10 mouse cellular contexts compared by ENCODE assay signal in genomic region chr17:73770964-73771363, GRCm38 (mm10). TPM values are rescaled to one million over a fixed set of nuclear protein-coding genes. Genes with fewer than 3 reads are reported as not detected.
A peak's percentile ranks its signal among the peaks of the same experiment; 100 is the strongest.
DNase-seq lines count a peak whose midpoint lies in the region; ATAC-seq and TF ChIP-seq lines count a peak whose summit lies in the region.
"Had no signal": no experiment of that assay in that cellular context is flagged by ENCODE, and none has a peak within 500 bp of the region (broad histone marks: within the 10 kb centered on the region; RNA-seq: fewer than 3 reads in every experiment).

No protein-coding gene starts in this region.

- TF ChIP-seq CTCF in heart, adult 2 months (IDR thresholded peaks at IDR 0.05) = no peak

- TF ChIP-seq POLR2A in heart, adult 2 months (IDR thresholded peaks at IDR 0.05; ENCODE audit: insufficient read depth, low read depth, low read length) = no peak
- TF ChIP-seq POLR2A in limb, embryonic 14.5 days (IDR thresholded peaks at IDR 0.05; ENCODE audit: borderline replicate concordance, extremely low read depth, insufficient read depth, insufficient read length) = no peak

- TF ChIP-seq EP300 in heart, adult 2 months (IDR thresholded peaks at IDR 0.05; ENCODE audit: insufficient read depth, low read depth, low read length) = no peak

- peaks cover 9% of the 10 kb centered on the region for H3K4me1 ChIP-seq in heart, embryonic 12.5 days (replicated peaks)
- H3K4me1 ChIP-seq in heart, adult 2 months (ENCODE audit: control insufficient read depth, insufficient read depth, low read length) = no peaks in the 10 kb centered on the region
- 0 out of 2 replicates have a peak, but pooled peaks cover 3% of the 10 kb centered on the region for H3K4me1 ChIP-seq in hindbrain, embryonic 14.5 days (replicated peaks; ENCODE audit: control insufficient read depth, insufficient read depth, low read length)
- H3K4me1 ChIP-seq in limb, embryonic 14.5 days (ENCODE audit: control insufficient read depth, insufficient read depth, low read length) = no peaks in the 10 kb centered on the region
- H3K4me1 ChIP-seq in neural tube, embryonic 15.5 days = peaks cover 8% of the 10 kb centered on the region
- H3K4me1 ChIP-seq: embryonic facial prominence, embryonic 12.5 days had no signal

- H3K4me2 ChIP-seq in heart, embryonic 12.5 days = peak overlapping the region; percentile 38; the same call in 1 of the 2 replicates
- H3K4me2 ChIP-seq in hindbrain, embryonic 14.5 days (replicated peaks) = no peak overlapping the region
- no peak overlapping the region for H3K4me2 ChIP-seq in limb, embryonic 14.5 days (replicated peaks; ENCODE audit: low read depth, low read length, severe bottlenecking)
- peak overlapping the region; percentile 9; the same call in 1 of the 2 replicates for H3K4me2 ChIP-seq in neural tube, embryonic 15.5 days
- H3K4me2 ChIP-seq: embryonic facial prominence, embryonic 12.5 days had no signal

- intact Hi-C loops in heart, adult 2 months (cut with DNase I) = no loop called here

- no peak overlapping the region for H3K9ac ChIP-seq in heart, embryonic 12.5 days
- no peak overlapping the region for H3K9ac ChIP-seq in heart, adult 2 months (ENCODE audit: low read depth, low read length)
- no peak overlapping the region for H3K9ac ChIP-seq in hindbrain, embryonic 14.5 days
- H3K9ac ChIP-seq in limb, embryonic 14.5 days (ENCODE audit: low read depth, low read length, severe bottlenecking) = no peak overlapping the region
- H3K9ac ChIP-seq in neural tube, embryonic 15.5 days (replicated peaks) = no peak overlapping the region
- H3K9ac ChIP-seq: embryonic facial prominence, embryonic 12.5 days had no signal

- H3K27ac ChIP-seq in heart, embryonic 12.5 days (ENCODE audit: poor library complexity, severe bottlenecking) = no peak overlapping the region
- H3K27ac ChIP-seq in heart, adult 2 months = no peak overlapping the region
- peak overlapping the region; percentile 32; the same call in 1 of the 2 replicates for H3K27ac ChIP-seq in hindbrain, embryonic 14.5 days
- H3K27ac ChIP-seq in limb, embryonic 14.5 days (replicated peaks; ENCODE audit: low read depth, low read length) = no peak overlapping the region
- H3K27ac ChIP-seq in neural tube, embryonic 15.5 days (replicated peaks) = peak overlapping the region; percentile 58; the same call in 1 of the 2 replicates
- H3K27ac ChIP-seq: embryonic facial prominence, embryonic 12.5 days; macrophage had no signal

- WGBS in heart, embryonic 12.5 days = 13% methylated on average over 8 of the region's 8 CpGs
- WGBS in heart, adult 2 months = 3% methylated on average over 8 of the region's 8 CpGs
- 11% methylated on average over 8 of the region's 8 CpGs for WGBS in hindbrain, embryonic 14.5 days
- WGBS in limb, embryonic 14.5 days = 54% methylated on average over 8 of the region's 8 CpGs
- WGBS in neural tube, embryonic 15.5 days = 10% methylated on average over 8 of the region's 8 CpGs

- no peak overlapping the region for H3K4me3 ChIP-seq in heart, embryonic 12.5 days
- H3K4me3 ChIP-seq in heart, adult 2 months = no peak overlapping the region
- H3K4me3 ChIP-seq in hindbrain, embryonic 14.5 days (replicated peaks; ENCODE audit: low read length) = no peak overlapping the region
- H3K4me3 ChIP-seq in limb, embryonic 14.5 days (replicated peaks; ENCODE audit: low read length) = no peak overlapping the region
- no peak overlapping the region for H3K4me3 ChIP-seq in neural tube, embryonic 15.5 days (replicated peaks)
- H3K4me3 ChIP-seq: embryonic facial prominence, embryonic 12.5 days had no signal

- no peaks in the 10 kb centered on the region for H3K79me2 ChIP-seq in heart, adult 2 months (replicated peaks; ENCODE audit: control insufficient read depth, insufficient read depth, low read length)

- DNase-seq in heart, adult 2 months = no peak
- DNase-seq in embryo, embryonic 10 days (ENCODE audit: low spot score) = peak; percentile 66
- DNase-seq in hindbrain, embryonic 14.5 days (ENCODE audit: low spot score) = peak; percentile 53
- peak; percentile 48 for DNase-seq in limb, embryonic 14.5 days (ENCODE audit: low spot score)

- H3K36me3 ChIP-seq in heart, embryonic 12.5 days = no peaks in the 10 kb centered on the region
- no peaks in the 10 kb centered on the region for H3K36me3 ChIP-seq in heart, adult 2 months (ENCODE audit: control insufficient read depth, insufficient read depth, low read length)
- H3K36me3 ChIP-seq in hindbrain, embryonic 14.5 days (replicated peaks; ENCODE audit: control insufficient read depth, insufficient read depth) = no peaks in the 10 kb centered on the region
- no peaks in the 10 kb centered on the region for H3K36me3 ChIP-seq in limb, embryonic 14.5 days (ENCODE audit: control insufficient read depth, insufficient read depth, low read length)
- H3K36me3 ChIP-seq in neural tube, embryonic 15.5 days = no peaks in the 10 kb centered on the region
- H3K36me3 ChIP-seq: embryonic facial prominence, embryonic 12.5 days had no signal

- H3K9me3 ChIP-seq in heart, embryonic 12.5 days (replicated peaks) = no peaks in the 10 kb centered on the region
- H3K9me3 ChIP-seq in hindbrain, embryonic 14.5 days (ENCODE audit: control insufficient read depth, low read length) = no peaks in the 10 kb centered on the region
- no peaks in the 10 kb centered on the region for H3K9me3 ChIP-seq in limb, embryonic 14.5 days (ENCODE audit: control insufficient read depth, low read length)
- H3K9me3 ChIP-seq in neural tube, embryonic 15.5 days (replicated peaks) = no peaks in the 10 kb centered on the region
- H3K9me3 ChIP-seq: embryonic facial prominence, embryonic 12.5 days had no signal

- ATAC-seq in heart, embryonic 12.5 days (ENCODE audit: insufficient number of reproducible peaks, low FRiP score) = peak; percentile 66; the same call in 1 of the 2 replicates
- peak; percentile 89 for ATAC-seq in hindbrain, embryonic 14.5 days (ENCODE audit: low FRiP score)
- ATAC-seq in limb, embryonic 14.5 days (ENCODE audit: low FRiP score, low read depth) = peak; percentile 88
- ATAC-seq in neural tube, embryonic 15.5 days (ENCODE audit: low FRiP score) = peak; percentile 69
- ATAC-seq in activated CD4-positive, CD25-positive, alpha-beta regulatory T cell, adult 4 months = no peak
- no peak for ATAC-seq in CD4-positive, CD25-positive, alpha-beta regulatory T cell, adult 4 months

- no peaks in the 10 kb centered on the region; the same call in 1 of the 2 replicates for H3K27me3 ChIP-seq in heart, embryonic 12.5 days (replicated peaks)
- H3K27me3 ChIP-seq in heart, adult 2 months (ENCODE audit: control insufficient read depth, insufficient read depth, low read length) = no peaks in the 10 kb centered on the region
- H3K27me3 ChIP-seq in hindbrain, embryonic 14.5 days (ENCODE audit: control insufficient read depth, insufficient read depth, low read length) = no peaks in the 10 kb centered on the region
- H3K27me3 ChIP-seq in limb, embryonic 14.5 days (ENCODE audit: control insufficient read depth, insufficient read depth, low read length) = no peaks in the 10 kb centered on the region
- no peaks in the 10 kb centered on the region for H3K27me3 ChIP-seq in neural tube, embryonic 15.5 days (replicated peaks)
- H3K27me3 ChIP-seq: embryonic facial prominence, embryonic 12.5 days had no signal

RNA-seq across cellular contexts. Expression of gene Ehd3, which starts 33.0 kb away (rescaled TPM):
- polyA plus RNA-seq in heart, embryonic 12.5 days (2016; fragmentation: Nextera tagmentation; extraction: Ambion mirVana) = 2.6 and 4.5 TPM in 2 replicates
- total RNA-seq in heart, adult 2 months (2021) = 1 to 10 TPM; 2.9 to 3.4 TPM
- 3.2 and 3.5 TPM in 2 replicates for polyA plus RNA-seq in heart, adult 2 months (2012; rRNA removed)
- polyA plus RNA-seq in hindbrain, embryonic 14.5 days (2014; fragmentation: Nextera tagmentation; extraction: Ambion mirVana) = 20.0 and 21.4 TPM in 2 replicates
- polyA plus RNA-seq in limb, embryonic 14.5 days (2012; rRNA removed) = 4.6 and 4.8 TPM in 2 replicates
- 2.8 and 3.5 TPM in 2 replicates for polyA plus RNA-seq in limb, embryonic 14.5 days (2014; fragmentation: Nextera tagmentation; extraction: Ambion mirVana)
- polyA plus RNA-seq in neural tube, embryonic 15.5 days (2015; fragmentation: Nextera tagmentation; extraction: Ambion mirVana) = 24.4 and 24.5 TPM in 2 replicates
- 10 to 100 TPM; 41.0 to 58.1 TPM for polyA plus RNA-seq in activated CD4-positive, CD25-positive, alpha-beta regulatory T cell, adult 4 months (2017; shearing (Covaris generic))
- 10 to 100 TPM; 45.6 to 82.6 TPM for polyA plus RNA-seq in CD4-positive, CD25-positive, alpha-beta regulatory T cell, adult 4 months (2017; shearing (Covaris generic))

Comparison
In these comparisons a context has a peak if more than half of its experiments do, and no peak if none do; other contexts are left out.
1. ATAC-seq: peak in heart, embryonic 12.5 days (single experiment), hindbrain, embryonic 14.5 days (single experiment), limb, embryonic 14.5 days (single experiment) and neural tube, embryonic 15.5 days (single experiment); none in activated CD4-positive, CD25-positive, alpha-beta regulatory T cell, adult 4 months (single experiment) and CD4-positive, CD25-positive, alpha-beta regulatory T cell, adult 4 months (single experiment).
2. H3K27ac ChIP-seq: peak in hindbrain, embryonic 14.5 days (single experiment) and neural tube, embryonic 15.5 days (single experiment); none in heart, embryonic 12.5 days (single experiment), heart, adult 2 months (single experiment) and limb, embryonic 14.5 days (single experiment).
3. H3K4me2 ChIP-seq: peak in heart, embryonic 12.5 days (single experiment) and neural tube, embryonic 15.5 days (single experiment); none in hindbrain, embryonic 14.5 days (single experiment) and limb, embryonic 14.5 days (single experiment).
4. DNase-seq: peak in embryo, embryonic 10 days (single experiment), hindbrain, embryonic 14.5 days (single experiment) and limb, embryonic 14.5 days (single experiment); none in heart, adult 2 months (0 of 2).